Mouse (Mus musculus): ENCODE measurements at regions not wholly inside any gene's neighbourhood (a gene's known extent, or its start where the extent isn't known, plus 50 kb on each side); places are given as distances from the start of the nearest gene placed in this dataset.
A peak's percentile ranks its signal among the peaks of the same experiment; 100 is the strongest.
"Not testable (repeated sequence)": the region's sequence is repeated elsewhere in the genome, so short reads cannot be mapped to it uniquely, and the experiment has no call there.

DNA sequence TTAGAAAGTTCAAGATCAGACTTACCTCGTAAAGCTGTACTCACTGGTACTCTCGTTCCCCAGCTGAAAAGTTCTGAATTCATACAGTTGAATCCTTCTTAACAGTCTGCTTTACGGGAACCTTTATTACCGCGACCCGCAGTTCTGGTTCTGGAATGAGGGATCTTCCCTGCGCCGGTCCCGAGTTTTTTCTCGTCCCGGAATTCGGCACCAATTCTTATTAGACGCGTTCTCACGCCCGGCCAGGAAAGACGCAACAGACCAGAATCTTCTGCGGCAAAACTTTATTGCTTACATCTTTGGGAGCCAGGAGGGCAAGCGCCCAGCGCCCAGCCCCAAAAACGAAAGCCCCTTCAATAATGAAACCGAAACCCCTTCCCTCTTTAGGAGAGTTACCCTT lies 423.4 kb downstream of the Tox3 start:
- DNase-seq (ENCODE audit: extremely low read depth, low read depth), result not testable (repeated sequence)

DNA sequence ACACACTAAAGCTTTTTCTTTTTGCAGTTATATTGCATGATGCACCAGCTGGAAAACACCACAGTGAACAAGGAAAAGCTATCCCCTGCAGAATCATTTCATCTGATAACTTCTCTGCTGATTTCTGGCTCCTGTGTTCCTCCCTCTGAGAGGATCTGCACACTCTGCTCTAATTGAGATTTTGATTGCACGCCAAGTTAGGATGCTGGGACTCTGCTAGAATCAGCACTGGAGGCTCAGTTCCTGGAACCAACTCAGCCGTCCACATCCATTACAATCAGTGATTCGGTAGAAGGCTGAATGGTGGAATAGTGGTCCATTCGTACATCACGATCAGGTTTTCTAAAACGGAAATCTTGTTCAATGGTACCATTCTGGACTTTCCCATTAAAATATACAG lies 434.1 kb downstream of the Tox3 start:
- no peak for DNase-seq (ENCODE audit: extremely low read depth, low read depth)

- DNase-seq (ENCODE audit: extremely low read depth, low read depth), result no peak
Measured at GRCm38 (mm10) chr8:89906200-89906599, 441.9 kb downstream of the Tox3 start.

DNA sequence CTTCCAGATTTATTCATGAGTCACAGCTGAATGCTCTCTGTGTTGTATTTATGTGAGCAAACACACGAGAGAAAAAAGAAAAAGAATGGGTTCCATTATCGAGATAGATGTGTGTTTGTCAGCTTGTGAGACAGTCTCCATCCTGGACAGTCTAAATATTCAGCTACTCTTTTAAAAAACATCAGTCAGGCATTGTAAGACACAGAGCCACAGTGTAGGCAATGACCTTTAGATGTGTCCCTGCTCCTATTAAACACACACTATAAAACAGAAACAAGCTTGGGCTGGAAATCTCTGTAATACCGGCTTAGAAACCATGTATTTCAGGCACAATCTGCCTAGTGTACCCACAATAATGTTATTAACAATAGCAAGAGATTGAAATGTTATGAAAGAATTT lies 442.6 kb downstream of the Tox3 start:
- no peak for DNase-seq (ENCODE audit: extremely low read depth, low read depth)

DNA sequence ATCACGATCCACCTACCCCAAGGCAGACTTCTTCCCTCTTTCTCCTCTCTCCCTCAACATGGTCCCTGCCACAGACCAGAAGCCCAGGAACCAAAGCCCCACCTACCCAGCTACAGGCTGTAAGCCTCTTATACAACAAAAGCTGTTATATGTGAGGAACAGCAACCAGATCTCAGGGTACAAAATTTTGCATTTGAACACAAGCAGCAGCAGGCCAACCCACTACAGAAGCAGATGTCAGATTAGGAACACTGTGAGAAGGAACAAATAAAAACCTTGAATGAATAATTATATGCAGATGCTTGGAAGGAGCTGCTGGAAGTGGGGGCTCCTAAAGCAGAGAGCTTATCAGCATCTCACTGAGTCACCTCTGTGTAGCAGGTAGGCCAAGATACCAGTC lies 444.8 kb downstream of the Tox3 start:
- DNase-seq (ENCODE audit: extremely low read depth, low read depth), result no peak

- DNase-seq (ENCODE audit: extremely low read depth, low read depth), result no peak
Measured at GRCm38 (mm10) chr8:89872768-89873167, 475.4 kb downstream of the Tox3 start.

DNA sequence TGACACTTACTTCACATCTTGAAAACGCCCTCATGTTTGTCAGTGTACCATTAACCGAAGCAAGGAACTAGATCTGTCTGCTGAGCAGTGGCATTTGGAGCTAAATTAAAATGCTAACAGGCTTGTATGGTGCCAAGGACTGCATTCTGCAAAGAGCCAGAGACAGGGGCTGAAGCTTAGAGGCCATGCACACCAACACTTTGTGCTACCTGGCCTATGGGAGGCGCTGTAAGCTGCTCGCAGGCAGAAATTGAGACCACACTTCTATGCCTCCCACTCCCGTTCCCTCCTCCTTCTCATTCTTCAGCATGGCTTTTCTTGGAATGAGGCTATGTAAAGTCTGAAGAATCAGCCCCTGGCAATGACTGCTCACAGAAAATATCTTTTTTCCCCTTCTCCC lies 476.2 kb downstream of the Tox3 start:
- no peak for DNase-seq (ENCODE audit: extremely low read depth, low read depth)

- DNase-seq (ENCODE audit: extremely low read depth, low read depth), result no peak
Measured at GRCm38 (mm10) chr8:89859813-89860212, 488.3 kb downstream of the Tox3 start.

GRCm38 (mm10) chr8:89858706-89859385 lies 489.3 kb downstream of the Tox3 start:
- no peak for DNase-seq (ENCODE audit: extremely low read depth, low read depth)

- DNase-seq (ENCODE audit: extremely low read depth, low read depth), result no peak
Measured at GRCm38 (mm10) chr8:89855556-89855955, 492.6 kb downstream of the Tox3 start.

DNA sequence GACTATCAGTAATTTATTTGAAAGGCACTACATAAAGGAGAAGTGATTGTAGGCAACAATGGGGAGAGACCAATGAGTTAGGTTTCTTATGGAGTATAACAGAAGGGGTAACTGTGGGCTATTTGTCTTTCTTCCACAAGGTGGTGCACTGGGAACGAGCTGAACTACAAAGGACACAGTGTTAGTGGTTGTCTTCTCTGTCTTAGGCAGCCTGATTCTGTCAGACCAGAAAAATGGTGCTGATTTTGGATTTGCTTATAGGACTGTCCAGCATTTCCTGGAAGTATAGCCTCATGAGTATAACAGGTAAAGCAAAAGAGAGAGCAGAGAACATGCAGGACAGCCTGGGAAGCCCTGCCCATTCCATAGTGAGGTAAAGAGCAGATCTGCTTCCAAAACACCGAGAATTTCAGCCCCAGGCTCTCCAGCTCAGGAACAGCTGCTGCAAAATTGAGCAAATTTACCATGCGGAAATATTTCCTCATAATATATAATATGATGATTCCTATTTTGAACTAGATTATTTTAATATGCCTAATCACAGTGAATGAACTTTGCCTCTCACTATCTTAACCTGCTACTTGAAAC lies 497.8 kb downstream of the Tox3 start:
- no peak for DNase-seq (ENCODE audit: extremely low read depth, low read depth)

DNA sequence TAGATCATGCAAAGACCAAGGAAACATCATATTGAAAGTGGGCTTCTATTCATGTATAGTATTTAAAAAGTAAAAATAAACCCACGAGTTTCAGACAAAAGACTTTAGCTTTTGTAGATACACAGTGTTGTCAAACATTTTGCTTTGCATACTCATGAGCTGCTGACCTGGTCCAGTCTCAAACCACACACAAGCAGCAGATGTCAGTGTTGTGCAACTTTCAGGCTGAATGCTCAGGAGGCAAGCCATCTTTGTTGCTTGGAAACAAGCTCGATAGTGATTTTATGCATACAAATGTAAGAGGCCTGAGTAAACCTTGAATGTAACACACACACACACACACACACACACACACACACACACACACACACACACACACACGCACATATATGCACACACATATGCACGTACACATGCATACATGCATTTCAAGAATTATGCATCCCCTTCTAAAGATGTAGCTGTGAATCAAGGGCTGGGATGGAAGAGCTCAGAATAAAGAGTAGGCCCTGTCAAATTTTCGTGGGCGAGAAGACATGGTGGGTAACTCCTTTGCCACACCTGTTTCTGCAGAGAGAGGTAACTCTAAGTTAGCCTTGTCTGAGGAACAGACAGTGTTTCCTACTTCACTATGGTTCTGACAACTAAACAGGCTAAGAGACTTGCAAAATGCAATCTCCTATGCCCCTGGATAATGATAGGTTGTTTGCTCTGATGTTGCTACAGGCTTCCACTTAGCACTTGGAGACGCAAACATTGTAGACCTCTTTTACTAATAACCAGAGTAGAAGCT lies 498.5 kb downstream of the Tox3 start:
- no peak for DNase-seq (ENCODE audit: extremely low read depth, low read depth)

DNA sequence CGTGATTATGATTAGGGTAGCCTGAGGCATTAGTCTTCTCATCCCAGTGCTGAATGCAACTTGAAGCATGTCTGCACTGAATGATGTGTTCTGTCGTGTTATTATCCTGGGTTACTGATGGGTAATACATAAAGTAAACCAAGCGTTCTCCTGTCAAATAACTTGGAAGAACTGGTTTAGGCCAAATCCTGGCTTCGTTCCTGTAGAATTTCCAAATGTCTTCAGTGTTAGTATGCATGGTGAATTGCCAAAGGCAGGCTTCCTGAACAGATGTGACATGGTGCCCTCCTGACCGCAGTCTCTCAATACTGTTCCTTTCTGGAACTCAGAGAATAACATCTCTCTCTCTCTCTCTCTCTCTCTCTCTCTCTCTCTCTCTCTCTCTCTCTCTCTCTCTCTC lies 509.6 kb downstream of the Tox3 start:
- DNase-seq (ENCODE audit: extremely low read depth, low read depth), result no peak

- no peak for DNase-seq (ENCODE audit: extremely low read depth, low read depth)
Measured at GRCm38 (mm10) chr8:89833715-89834114, 514.4 kb downstream of the Tox3 start.

DNA sequence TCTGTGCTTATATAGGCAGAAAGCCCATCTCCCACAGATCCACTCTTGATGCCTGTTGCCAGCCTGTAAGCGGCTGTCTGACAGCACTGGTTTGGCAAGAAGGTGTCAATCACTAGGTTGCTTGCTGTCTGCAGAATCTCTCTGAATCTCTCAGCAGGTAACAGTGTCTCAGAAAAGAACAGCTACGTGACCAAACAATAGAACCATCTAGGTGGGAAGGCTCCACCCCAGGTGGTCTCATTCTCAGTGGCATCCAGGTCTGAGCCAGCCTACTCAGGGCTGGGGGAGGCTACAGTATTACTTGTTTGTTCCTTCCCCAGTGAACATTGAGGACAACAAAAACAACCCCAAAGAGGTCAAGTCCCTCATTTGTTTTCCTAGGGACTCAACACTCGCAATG lies 523.6 kb downstream of the Tox3 start:
- DNase-seq (ENCODE audit: extremely low read depth, low read depth), result no peak

DNA sequence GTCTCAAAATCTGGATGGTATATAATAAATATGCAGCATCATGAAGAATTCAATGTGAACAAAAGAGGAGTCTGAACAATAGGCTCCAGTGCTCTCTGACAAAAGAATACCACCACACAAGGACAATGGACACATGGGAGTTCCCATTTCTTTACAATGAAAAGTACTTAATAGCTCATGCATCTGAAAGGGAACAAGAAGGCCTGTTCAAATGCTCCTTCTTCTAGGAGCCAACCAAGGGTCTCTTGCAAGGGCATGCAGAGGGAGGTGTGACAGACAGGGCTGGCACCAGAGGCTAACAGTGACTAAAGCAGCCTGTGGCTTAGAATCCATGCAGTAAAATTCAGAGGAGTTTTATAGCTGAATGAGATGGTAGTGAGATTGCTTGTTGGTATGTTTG lies 524.5 kb downstream of the Tox3 start:
- DNase-seq (ENCODE audit: extremely low read depth, low read depth), result no peak

GRCm38 (mm10) chr8:89812036-89812711 lies 536.0 kb downstream of the Tox3 start:
- no peak for DNase-seq (ENCODE audit: extremely low read depth, low read depth)

DNA sequence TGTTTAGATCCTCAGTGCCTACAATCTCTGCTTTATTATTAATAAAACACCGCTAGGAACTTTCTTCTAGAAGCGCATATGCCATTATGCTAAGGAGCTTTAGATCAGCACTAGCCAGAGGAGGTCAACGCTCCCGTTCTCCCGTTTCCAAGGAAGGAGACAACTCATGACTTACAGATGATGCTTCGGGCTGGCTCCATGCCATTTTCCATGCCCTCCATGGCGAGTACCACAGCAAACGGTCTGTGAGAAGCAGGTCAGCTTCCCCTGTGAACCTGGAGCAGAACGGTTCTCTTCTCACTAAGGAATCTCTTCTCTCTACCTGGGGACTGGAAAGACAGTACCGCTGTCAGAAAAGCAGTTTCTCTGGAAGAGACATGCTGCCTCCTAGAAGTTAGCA lies 559.8 kb downstream of the Tox3 start:
- DNase-seq (ENCODE audit: extremely low read depth, low read depth), result no peak

GRCm38 (mm10) chr8:89787050-89787905 lies 560.9 kb downstream of the Tox3 start:
- DNase-seq (ENCODE audit: extremely low read depth, low read depth), result no peak

- peak; percentile 9 for DNase-seq (ENCODE audit: extremely low read depth, low read depth)
Measured at GRCm38 (mm10) chr8:89785011-89785410, 563.1 kb downstream of the Tox3 start.

DNA sequence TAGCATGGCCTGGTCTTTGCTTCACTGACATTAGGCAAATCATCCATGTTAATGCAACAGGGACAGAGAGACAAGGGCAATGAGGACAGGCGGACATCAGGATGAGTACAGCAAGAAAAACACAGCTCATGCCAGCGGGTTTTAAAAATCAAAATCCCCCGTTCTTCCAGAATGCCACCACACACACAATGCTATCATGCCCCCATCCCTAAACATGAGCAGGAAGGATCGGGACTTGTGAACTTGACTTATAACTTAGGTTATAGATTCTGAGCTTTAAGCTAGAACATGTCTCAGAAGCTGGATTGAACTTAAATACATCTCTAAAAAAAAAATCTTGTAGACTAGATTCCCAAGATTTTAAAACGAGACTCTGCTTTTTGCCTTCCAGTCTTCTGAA lies 564.8 kb downstream of the Tox3 start:
- DNase-seq (ENCODE audit: extremely low read depth, low read depth), result no peak

All from MEL-GATA-1-ER (cell line).